Mouse (Mus musculus) c-Kit-positive CD71-positive TER-119-negative erythroid progenitor cells, embryonic 14.5 days (primary cell): ENCODE measurements around the gene Srsf5.
"Not testable (repeated sequence)": the region's sequence is repeated elsewhere in the genome, so short reads cannot be mapped to it uniquely, and the experiment has no call there.

Source experiments
- DNase-seq: peaks from one replicate; pipeline ENCODE4 v3.0.0-alpha.2; 2013; ENCODE audit warnings: low read depth

Srsf5 gene

GRCm38 (mm10) chr12:80945334-80945995 lies at the start of gene Srsf5:
Srsf5 (plus strand) TSS chr12:80945504.
- peak; percentile 95 for DNase-seq

- no peak for DNase-seq
These were observed 35.7 kb upstream of the Srsf5 start for GRCm38 (mm10) chr12:80909631-80910030.

GRCm38 (mm10) chr12:80917764-80918163 lies 27.5 kb upstream of the Srsf5 start:
- DNase-seq: peak; percentile 44

GRCm38 (mm10) chr12:80921301-80921700 lies 24.0 kb upstream of the Srsf5 start:
- no peak for DNase-seq

GRCm38 (mm10) chr12:80922869-80923268 lies 22.4 kb upstream of the Srsf5 start:
- no peak for DNase-seq

- no peak for DNase-seq
These were observed 21.7 kb upstream of the Srsf5 start for GRCm38 (mm10) chr12:80923602-80924001.

GRCm38 (mm10) chr12:80924205-80924604 lies 21.1 kb upstream of the Srsf5 start:
- no peak for DNase-seq

- no peak for DNase-seq
These were observed 19.4 kb upstream of the Srsf5 start for GRCm38 (mm10) chr12:80925919-80926318.

- no peak for DNase-seq
These were observed 18.8 kb upstream of the Srsf5 start for GRCm38 (mm10) chr12:80926550-80926949.

GRCm38 (mm10) chr12:80927518-80927917 lies 17.8 kb upstream of the Srsf5 start:
- no peak for DNase-seq

- DNase-seq: no peak
These were observed 16.4 kb upstream of the Srsf5 start for GRCm38 (mm10) chr12:80928881-80929280.

GRCm38 (mm10) chr12:80930141-80930540 lies 15.2 kb upstream of the Srsf5 start:
- DNase-seq: no peak

- no peak for DNase-seq
These were observed 13.7 kb upstream of the Srsf5 start for GRCm38 (mm10) chr12:80931402-80932140.

- DNase-seq: no peak
These were observed 12.4 kb upstream of the Srsf5 start for GRCm38 (mm10) chr12:80932865-80933264.

- no peak for DNase-seq
These were observed 8.6 kb upstream of the Srsf5 start for GRCm38 (mm10) chr12:80936751-80937150.

GRCm38 (mm10) chr12:80937331-80938029 lies 7.8 kb upstream of the Srsf5 start:
- DNase-seq: no peak

- no peak for DNase-seq
These were observed 6.7 kb upstream of the Srsf5 start for GRCm38 (mm10) chr12:80938642-80939041.

GRCm38 (mm10) chr12:80939165-80939564 lies 6.1 kb upstream of the Srsf5 start:
- DNase-seq: no peak

- DNase-seq: no peak
These were observed 3.4 kb upstream of the Srsf5 start for GRCm38 (mm10) chr12:80941886-80942285.

- DNase-seq: peak; percentile 66
These were observed 1.9 kb upstream of the Srsf5 start for GRCm38 (mm10) chr12:80943395-80943794.

- DNase-seq: no peak
These were observed 1.1 kb upstream of the Srsf5 start for GRCm38 (mm10) chr12:80944204-80944603.

GRCm38 (mm10) chr12:80944963-80945333 lies 356 bp upstream of the Srsf5 start:
- not testable (repeated sequence) for DNase-seq

GRCm38 (mm10) chr12:80945996-80946355 lies 672 bp downstream of the Srsf5 start:
- DNase-seq: peak; percentile 88
